Mouse (Mus musculus) heart, adult 11 months (tissue): ENCODE data around the gene Thap11.

Experiments
- DNase-seq: peaks from one replicate; pipeline ENCODE4 v3.0.0; 2022

Gene Thap11

GRCm38 (mm10) chr8:105900941-105901616, 46.1 kb downstream of the Thap11 start:
- DNase-seq = no peak
